Mouse (Mus musculus): Measurements from ENCODE around the gene Psors1c2. TPM values are rescaled to one million over a fixed set of nuclear protein-coding genes. Genes with fewer than 3 reads are reported as not detected.
"Not testable (repeated sequence)": the region's sequence is repeated elsewhere in the genome, so short reads cannot be mapped to it uniquely, and the experiment has no call there.

Gene Psors1c2
- polyA plus RNA-seq, 1 experiment from 2014 or later = 1.5 TPM

GRCm38 (mm10) chr17:35505776-35506175 lies 27.2 kb upstream of the Psors1c2 start, which contains the start of gene Pou5f1:
Gene Pou5f1, plus strand, starts transcription at chr17:35506018.
- Histone ChIP-seq H3K9me3 (no peaks in the 10 kb centered on the region), H3K4me2 (no peak within 1 kb of the TSS), H3K36me3 (no peaks in the 10 kb centered on the region), H3K27me3 (replicated peaks) (peaks cover 78% of the 10 kb centered on the region), H3K4me3 (no peak within 1 kb of the TSS), H3K9ac (no peak within 1 kb of the TSS), H3K4me1 (peaks cover 6% of the 10 kb centered on the region; the same call in 1 of the 2 replicates), H3K27ac (replicated peaks) (no peak within 1 kb of the TSS)
- 28% methylated on average over 13 of the region's 13 CpGs for WGBS
- no peak for ATAC-seq (ENCODE audit: extremely low read depth, insufficient number of reproducible peaks, low FRiP score, low TSS enrichment)

- Histone ChIP-seq H3K36me3 (no peaks in the 10 kb centered on the region), H3K9me3 (no peaks in the 10 kb centered on the region), H3K4me1 (peaks cover 6% of the 10 kb centered on the region; the same call in 1 of the 2 replicates), H3K27me3 (replicated peaks) (peaks cover 77% of the 10 kb centered on the region), H3K4me3 (no peak overlapping the region), H3K9ac (no peak overlapping the region), H3K27ac (replicated peaks) (no peak overlapping the region), H3K4me2 (no peak overlapping the region)
- WGBS = 14% methylated on average over 10 of the region's 10 CpGs
- no peak for ATAC-seq (ENCODE audit: extremely low read depth, insufficient number of reproducible peaks, low FRiP score, low TSS enrichment)
Observed at GRCm38 (mm10) chr17:35506881-35507280, 26.1 kb upstream of the Psors1c2 start.

- Histone ChIP-seq H3K9ac (no peak overlapping the region), H3K27ac (replicated peaks) (no peak overlapping the region), H3K4me2 (no peak overlapping the region), H3K36me3 (peaks cover 7% of the 10 kb centered on the region), H3K9me3 (no peaks in the 10 kb centered on the region), H3K4me3 (no peak overlapping the region), H3K4me1 (peaks cover 6% of the 10 kb centered on the region; the same call in 1 of the 2 replicates), H3K27me3 (replicated peaks) (peaks cover 69% of the 10 kb centered on the region)
- 16% methylated on average over 13 of the region's 13 CpGs for WGBS
- ATAC-seq (ENCODE audit: extremely low read depth, insufficient number of reproducible peaks, low FRiP score, low TSS enrichment) = no peak
Observed at GRCm38 (mm10) chr17:35507556-35508260, 25.3 kb upstream of the Psors1c2 start.

GRCm38 (mm10) chr17:35508279-35508678 lies 24.7 kb upstream of the Psors1c2 start:
- not testable (repeated sequence) for ATAC-seq (ENCODE audit: extremely low read depth, insufficient number of reproducible peaks, low FRiP score, low TSS enrichment); H3K9me3 ChIP-seq; H3K4me1 ChIP-seq; H3K4me2 ChIP-seq; H3K27ac ChIP-seq (replicated peaks); H3K4me3 ChIP-seq; H3K9ac ChIP-seq
- Histone ChIP-seq H3K36me3 (peaks cover 12% of the 10 kb centered on the region), H3K27me3 (replicated peaks) (peaks cover 64% of the 10 kb centered on the region)
- 41% methylated on average over 5 of the region's 5 CpGs for WGBS

GRCm38 (mm10) chr17:35509284-35509683 lies 23.7 kb upstream of the Psors1c2 start:
- WGBS = 16% methylated on average over 8 of the region's 8 CpGs
- ATAC-seq (ENCODE audit: extremely low read depth, insufficient number of reproducible peaks, low FRiP score, low TSS enrichment) = no peak
- Histone ChIP-seq H3K27ac (replicated peaks) (no peak overlapping the region), H3K4me1 (peaks cover 10% of the 10 kb centered on the region), H3K9me3 (no peaks in the 10 kb centered on the region), H3K36me3 (peaks cover 20% of the 10 kb centered on the region), H3K4me3 (no peak overlapping the region), H3K9ac (no peak overlapping the region; the same call in 1 of the 2 replicates), H3K27me3 (replicated peaks) (peaks cover 54% of the 10 kb centered on the region), H3K4me2 (no peak overlapping the region)

- no peaks in the 10 kb centered on the region for H3K9me3 ChIP-seq
- peaks cover 35% of the 10 kb centered on the region for H3K4me1 ChIP-seq
- no peak overlapping the region for H3K4me3 ChIP-seq
- H3K27me3 ChIP-seq (replicated peaks) = peaks cover 17% of the 10 kb centered on the region
- peaks cover 23% of the 10 kb centered on the region for H3K36me3 ChIP-seq
- H3K9ac ChIP-seq = no peak overlapping the region
- no peak overlapping the region for H3K27ac ChIP-seq (replicated peaks)
- no peak for ATAC-seq (ENCODE audit: extremely low read depth, insufficient number of reproducible peaks, low FRiP score, low TSS enrichment)
- no peak overlapping the region for H3K4me2 ChIP-seq
- 83% methylated on average over 7 of the region's 7 CpGs for WGBS
Observed at GRCm38 (mm10) chr17:35512916-35513626, 19.9 kb upstream of the Psors1c2 start.

- Histone ChIP-seq H3K9ac (peak overlapping the region; percentile 82), H3K27ac (replicated peaks) (no peak overlapping the region), H3K4me2 (peak overlapping the region; percentile 76; the same call in 1 of the 2 replicates), H3K27me3 (replicated peaks) (peaks cover 10% of the 10 kb centered on the region), H3K9me3 (no peaks in the 10 kb centered on the region), H3K4me3 (peak overlapping the region; percentile 67; the same call in 1 of the 2 replicates), H3K36me3 (peaks cover 23% of the 10 kb centered on the region), H3K4me1 (peaks cover 41% of the 10 kb centered on the region)
- no peak for ATAC-seq (ENCODE audit: extremely low read depth, insufficient number of reproducible peaks, low FRiP score, low TSS enrichment)
- WGBS = 13% methylated on average over 2 of the region's 2 CpGs
Observed at GRCm38 (mm10) chr17:35513886-35514285, 19.1 kb upstream of the Psors1c2 start.

- peak overlapping the region; percentile 67 for H3K4me3 ChIP-seq
- no peak for ATAC-seq (ENCODE audit: extremely low read depth, insufficient number of reproducible peaks, low FRiP score, low TSS enrichment)
- H3K4me2 ChIP-seq = peak overlapping the region; percentile 76
- peaks cover 35% of the 10 kb centered on the region for H3K4me1 ChIP-seq
- H3K27ac ChIP-seq (replicated peaks) = no peak overlapping the region
- no peaks in the 10 kb centered on the region for H3K9me3 ChIP-seq
- peak overlapping the region; percentile 82 for H3K9ac ChIP-seq
- H3K27me3 ChIP-seq (replicated peaks) = peaks cover 1% of the 10 kb centered on the region
- peaks cover 26% of the 10 kb centered on the region for H3K36me3 ChIP-seq
- 62% methylated on average over 6 of the region's 6 CpGs for WGBS
Observed at GRCm38 (mm10) chr17:35514756-35515155, 18.2 kb upstream of the Psors1c2 start.

- peak overlapping the region; percentile 9; the same call in 1 of the 2 replicates for H3K27ac ChIP-seq (replicated peaks)
- H3K4me1 ChIP-seq = peaks cover 35% of the 10 kb centered on the region
- peak overlapping the region; percentile 82 for H3K9ac ChIP-seq
- H3K27me3 ChIP-seq (replicated peaks) = no peaks in the 10 kb centered on the region
- 8% methylated on average over 25 of the region's 25 CpGs for WGBS
- no peaks in the 10 kb centered on the region for H3K9me3 ChIP-seq
- ATAC-seq (ENCODE audit: extremely low read depth, insufficient number of reproducible peaks, low FRiP score, low TSS enrichment) = no peak
- peak overlapping the region; percentile 76 for H3K4me2 ChIP-seq
- peak overlapping the region; percentile 67 for H3K4me3 ChIP-seq
- H3K36me3 ChIP-seq = peaks cover 34% of the 10 kb centered on the region
Observed at GRCm38 (mm10) chr17:35515911-35516640, 16.9 kb upstream of the Psors1c2 start.

GRCm38 (mm10) chr17:35516652-35517500 lies 16.1 kb upstream of the Psors1c2 start, which contains the start of the genes Tcf19 and Cchcr1:
Gene Tcf19, minus strand, starts transcription at chr17:35516824.
Gene Cchcr1, plus strand, starts transcription at chr17:35517100.
- H3K9ac ChIP-seq = peak within 1 kb of the TSS; percentile 84
- peak; percentile 93 for ATAC-seq (ENCODE audit: extremely low read depth, insufficient number of reproducible peaks, low FRiP score, low TSS enrichment)
- under 1% methylated on average over 66 of the region's 67 CpGs for WGBS
- H3K9me3 ChIP-seq = no peaks in the 10 kb centered on the region
- H3K27ac ChIP-seq (replicated peaks) = peak within 1 kb of the TSS; percentile 63
- H3K4me3 ChIP-seq = peak within 1 kb of the TSS; percentile 67
- H3K36me3 ChIP-seq = peaks cover 42% of the 10 kb centered on the region
- peak within 1 kb of the TSS; percentile 76 for H3K4me2 ChIP-seq
- no peaks in the 10 kb centered on the region for H3K27me3 ChIP-seq (replicated peaks)
- peaks cover 35% of the 10 kb centered on the region for H3K4me1 ChIP-seq

Measured in heart, embryonic 13.5 days (tissue).